Comparison of ENCODE assay signal across 24 mouse cellular contexts in genomic region chr13:115326294-115326693, GRCm38 (mm10).
A peak's percentile ranks its signal among the peaks of the same experiment; 100 is the strongest.
DNase-seq lines count a peak whose midpoint lies in the region; ATAC-seq and TF ChIP-seq lines count a peak whose summit lies in the region.
"Had no signal": no experiment of that assay in that cellular context is flagged by ENCODE, and none has a peak within 500 bp of the region (broad histone marks: within the 10 kb centered on the region; RNA-seq: fewer than 3 reads in every experiment).

No protein-coding gene starts in this region.

- peak; percentile 70; the same call in 1 of the 2 replicates for ATAC-seq in stomach, embryonic 15.5 days (ENCODE audit: insufficient read depth, low FRiP score, low read depth)
- no peak for ATAC-seq in stomach, postnatal 0 days (ENCODE audit: low FRiP score, low TSS enrichment)
- peak; percentile 85 for ATAC-seq in liver, embryonic 12.5 days
- peak; percentile 94 for ATAC-seq in liver, embryonic 15.5 days (ENCODE audit: insufficient read depth)
- ATAC-seq in midbrain, embryonic 16.5 days = no peak
- no peak for ATAC-seq in midbrain, embryonic 14.5 days (ENCODE audit: low FRiP score, low TSS enrichment)
- ATAC-seq: activated CD4-positive, CD25-positive, alpha-beta regulatory T cell, adult 4 months; forebrain, embryonic 13.5 days; forebrain, embryonic 16.5 days had no signal

- no peaks in the 10 kb centered on the region for H3K27me3 ChIP-seq in stomach, embryonic 15.5 days (replicated peaks)
- H3K27me3 ChIP-seq in stomach, postnatal 0 days (ENCODE audit: control insufficient read depth, insufficient read depth, low read length) = no peaks in the 10 kb centered on the region
- no peaks in the 10 kb centered on the region for H3K27me3 ChIP-seq in liver, embryonic 12.5 days (replicated peaks)
- no peaks in the 10 kb centered on the region for H3K27me3 ChIP-seq in liver, embryonic 15.5 days
- no peaks in the 10 kb centered on the region for H3K27me3 ChIP-seq in midbrain, embryonic 16.5 days (ENCODE audit: control insufficient read depth, insufficient read depth, low read depth, low read length)
- H3K27me3 ChIP-seq in midbrain, embryonic 14.5 days (ENCODE audit: control insufficient read depth, insufficient read depth, low read length) = no peaks in the 10 kb centered on the region
- H3K27me3 ChIP-seq: CH12.LX; forebrain, embryonic 13.5 days; hindbrain, embryonic 12.5 days; hindbrain, embryonic 15.5 days had no signal

- no peak for TF ChIP-seq EP300 in stomach, postnatal 0 days (optimal IDR thresholded peaks at IDR 0.05)

- no peak overlapping the region for H3K4me3 ChIP-seq in stomach, embryonic 15.5 days (replicated peaks)
- no peak overlapping the region for H3K4me3 ChIP-seq in stomach, postnatal 0 days (ENCODE audit: low read depth, low read length)
- no peak overlapping the region for H3K4me3 ChIP-seq in liver, embryonic 12.5 days
- H3K4me3 ChIP-seq in liver, embryonic 15.5 days (replicated peaks) = no peak overlapping the region
- H3K4me3 ChIP-seq in midbrain, embryonic 16.5 days (ENCODE audit: low read depth, low read length) = no peak overlapping the region
- H3K4me3 ChIP-seq in midbrain, embryonic 14.5 days (replicated peaks; ENCODE audit: low read depth, low read length) = no peak overlapping the region
- H3K4me3 ChIP-seq: forebrain, embryonic 10.5 days; forebrain, embryonic 13.5 days; gastrocnemius, adult 2 months; hindbrain, embryonic 12.5 days; hindbrain, embryonic 15.5 days had no signal

- TF ChIP-seq CTCF in stomach, postnatal 0 days (IDR thresholded peaks at IDR 0.05; ENCODE audit: low read depth) = no peak

- no peaks in the 10 kb centered on the region for H3K36me3 ChIP-seq in stomach, embryonic 15.5 days
- no peaks in the 10 kb centered on the region for H3K36me3 ChIP-seq in stomach, postnatal 0 days (ENCODE audit: control insufficient read depth, insufficient read depth, low read length)
- H3K36me3 ChIP-seq in liver, embryonic 12.5 days = no peaks in the 10 kb centered on the region
- H3K36me3 ChIP-seq in liver, embryonic 15.5 days (replicated peaks) = no peaks in the 10 kb centered on the region
- no peaks in the 10 kb centered on the region for H3K36me3 ChIP-seq in midbrain, embryonic 16.5 days (ENCODE audit: control insufficient read depth, insufficient read depth, low read length)
- H3K36me3 ChIP-seq in midbrain, embryonic 14.5 days (ENCODE audit: control insufficient read depth, insufficient read depth, low read length) = no peaks in the 10 kb centered on the region
- H3K36me3 ChIP-seq: forebrain, embryonic 10.5 days; hindbrain, embryonic 12.5 days; hindbrain, embryonic 15.5 days had no signal

- no peak for DNase-seq in stomach, postnatal 0 days (ENCODE audit: low spot score)
- DNase-seq in right cerebral cortex, postnatal 14 days = no peak
- no peak for DNase-seq in midbrain, embryonic 14.5 days
- DNase-seq: adrenal gland, adult 8-10 months; adrenal gland, postnatal 25 days; B cell, adult 2 months; cerebellum, adult 18-20 months; cerebellum, adult 9-10 months; cerebellum, postnatal 14 days; gastrocnemius, adult 2 months; gastrocnemius, postnatal 14 days; heart, adult 11 months had no signal

- no peak overlapping the region for H3K9ac ChIP-seq in stomach, embryonic 15.5 days
- no peak overlapping the region for H3K9ac ChIP-seq in stomach, postnatal 0 days (ENCODE audit: low read length)
- H3K9ac ChIP-seq in liver, embryonic 12.5 days = no peak overlapping the region
- H3K9ac ChIP-seq in liver, embryonic 15.5 days = no peak overlapping the region
- no peak overlapping the region for H3K9ac ChIP-seq in midbrain, embryonic 16.5 days (ENCODE audit: low read depth, low read length)
- H3K9ac ChIP-seq in midbrain, embryonic 14.5 days (replicated peaks; ENCODE audit: low read length) = no peak overlapping the region
- H3K9ac ChIP-seq: forebrain, embryonic 13.5 days; hindbrain, embryonic 12.5 days; hindbrain, embryonic 15.5 days had no signal

- H3K4me1 ChIP-seq in stomach, embryonic 15.5 days = no peaks in the 10 kb centered on the region
- no peaks in the 10 kb centered on the region for H3K4me1 ChIP-seq in stomach, postnatal 0 days (replicated peaks; ENCODE audit: control insufficient read depth, insufficient read depth)
- H3K4me1 ChIP-seq in liver, embryonic 12.5 days = no peaks in the 10 kb centered on the region
- no peaks in the 10 kb centered on the region for H3K4me1 ChIP-seq in liver, embryonic 15.5 days (replicated peaks)
- no peaks in the 10 kb centered on the region; the same call in 1 of the 2 replicates for H3K4me1 ChIP-seq in midbrain, embryonic 16.5 days (ENCODE audit: control insufficient read depth, insufficient read depth, low read length)
- peaks cover 15% of the 10 kb centered on the region for H3K4me1 ChIP-seq in midbrain, embryonic 14.5 days (ENCODE audit: control insufficient read depth, insufficient read depth, low read length)
- H3K4me1 ChIP-seq: hindbrain, embryonic 12.5 days had no signal

- H3K27ac ChIP-seq in stomach, embryonic 15.5 days = no peak overlapping the region
- no peak overlapping the region for H3K27ac ChIP-seq in stomach, postnatal 0 days (replicated peaks)
- no peak overlapping the region for H3K27ac ChIP-seq in liver, embryonic 12.5 days
- no peak overlapping the region for H3K27ac ChIP-seq in liver, embryonic 15.5 days (replicated peaks)
- H3K27ac ChIP-seq in midbrain, embryonic 16.5 days (ENCODE audit: low read length) = no peak overlapping the region
- H3K27ac ChIP-seq in midbrain, embryonic 14.5 days (replicated peaks; ENCODE audit: low read depth, low read length) = no peak overlapping the region
- H3K27ac ChIP-seq: forebrain, embryonic 10.5 days; forebrain, embryonic 13.5 days; gastrocnemius, adult 2 months; hindbrain, embryonic 12.5 days; hindbrain, embryonic 15.5 days had no signal

- H3K9me3 ChIP-seq in stomach, embryonic 15.5 days = no peaks in the 10 kb centered on the region
- H3K9me3 ChIP-seq in stomach, postnatal 0 days (ENCODE audit: control insufficient read depth, low read length) = no peaks in the 10 kb centered on the region
- no peaks in the 10 kb centered on the region for H3K9me3 ChIP-seq in liver, embryonic 12.5 days (replicated peaks)
- no peaks in the 10 kb centered on the region for H3K9me3 ChIP-seq in liver, embryonic 15.5 days (replicated peaks)
- no peaks in the 10 kb centered on the region for H3K9me3 ChIP-seq in midbrain, embryonic 16.5 days (replicated peaks; ENCODE audit: control insufficient read depth, low read length, poor library complexity, severe bottlenecking)
- no peaks in the 10 kb centered on the region for H3K9me3 ChIP-seq in midbrain, embryonic 14.5 days (ENCODE audit: control insufficient read depth, low read length)
- H3K9me3 ChIP-seq: forebrain, embryonic 10.5 days; forebrain, embryonic 13.5 days; hindbrain, embryonic 12.5 days; hindbrain, embryonic 15.5 days had no signal

- H3K4me2 ChIP-seq in stomach, embryonic 15.5 days = no peak overlapping the region
- H3K4me2 ChIP-seq in stomach, postnatal 0 days (replicated peaks; ENCODE audit: low read depth) = no peak overlapping the region
- H3K4me2 ChIP-seq in liver, embryonic 12.5 days = no peak overlapping the region
- no peak overlapping the region for H3K4me2 ChIP-seq in liver, embryonic 15.5 days
- no peak overlapping the region for H3K4me2 ChIP-seq in midbrain, embryonic 16.5 days (ENCODE audit: low read length)
- H3K4me2 ChIP-seq in midbrain, embryonic 14.5 days (ENCODE audit: low read length) = no peak overlapping the region
- H3K4me2 ChIP-seq: forebrain, embryonic 13.5 days; heart, embryonic 11.5 days; hindbrain, embryonic 12.5 days; hindbrain, embryonic 15.5 days had no signal

- 74% methylated on average over 2 of the region's 2 CpGs for WGBS in stomach, embryonic 15.5 days
- WGBS in stomach, postnatal 0 days = 72% methylated on average over 2 of the region's 2 CpGs
- WGBS in liver, embryonic 12.5 days (ENCODE audit: insufficient replicate concordance) = 70% methylated on average over 2 of the region's 2 CpGs
- 68% methylated on average over 2 of the region's 2 CpGs for WGBS in liver, embryonic 15.5 days (ENCODE audit: insufficient replicate concordance)
- 90% methylated on average over 2 of the region's 2 CpGs for WGBS in midbrain, embryonic 16.5 days
- 78% methylated on average over 2 of the region's 2 CpGs for WGBS in midbrain, embryonic 14.5 days

Comparison
In these comparisons a context has a peak if more than half of its experiments do, and no peak if none do; other contexts are left out.
1. ATAC-seq: peak in stomach, embryonic 15.5 days (single experiment), liver, embryonic 12.5 days (single experiment) and liver, embryonic 15.5 days (single experiment); none in stomach, postnatal 0 days (single experiment), midbrain, embryonic 16.5 days (single experiment) and midbrain, embryonic 14.5 days (single experiment).